Mouse (Mus musculus) erythroblast, embryonic 14.5 days (primary cell): ENCODE results near the gene Il27. TPM values are rescaled to one million over a fixed set of nuclear protein-coding genes. Genes with fewer than 3 reads are reported as not detected.

Experiments used
- H3K27me3 ChIP-seq: 2 replicates; pipeline ENCODE4 v1.6.1; 2012; ENCODE audit warnings: inconsistent platforms; ENCODE audit not compliant: control insufficient read depth
- H3K36me3 ChIP-seq: 2 replicates; pipeline ENCODE4 v1.6.1; 2012; ENCODE audit warnings: mild to moderate bottlenecking, inconsistent platforms; ENCODE audit not compliant: control insufficient read depth
- H3K4me1 ChIP-seq: 2 replicates; pipeline ENCODE4 v1.6.1; 2012; ENCODE audit warnings: inconsistent platforms; ENCODE audit not compliant: control insufficient read depth
- H3K4me3 ChIP-seq: replicated peaks from 2 replicates; pipeline ENCODE3; 2012; ENCODE audit warnings: moderate library complexity, mild to moderate bottlenecking, inconsistent platforms
- H3K9me3 ChIP-seq: 2 replicates; pipeline ENCODE4 v1.6.1; 2012; ENCODE audit warnings: low read length, inconsistent platforms, mixed read lengths; ENCODE audit not compliant: control insufficient read depth
- GATA1 ChIP-seq: IDR thresholded peaks from 2 replicates; pipeline ENCODE4 v1.6.1; 2012; ENCODE audit warnings: low read length, inconsistent platforms, mixed read lengths
- TAL1 ChIP-seq: IDR thresholded peaks from 3 replicates; pipeline ENCODE4 v1.6.1; 2012; ENCODE audit warnings: low read length, inconsistent platforms, mixed read lengths
- polyA plus RNA-seq: library from polyadenylated mRNA; stranded (reverse); fragments of >175 nt; gene quantifications from 2 replicates; pipeline ENCODE4 v1.2.3, GENCODE M21; 2012

Gene Il27
- polyA plus RNA-seq, 1 experiment, result not detected

DNA sequence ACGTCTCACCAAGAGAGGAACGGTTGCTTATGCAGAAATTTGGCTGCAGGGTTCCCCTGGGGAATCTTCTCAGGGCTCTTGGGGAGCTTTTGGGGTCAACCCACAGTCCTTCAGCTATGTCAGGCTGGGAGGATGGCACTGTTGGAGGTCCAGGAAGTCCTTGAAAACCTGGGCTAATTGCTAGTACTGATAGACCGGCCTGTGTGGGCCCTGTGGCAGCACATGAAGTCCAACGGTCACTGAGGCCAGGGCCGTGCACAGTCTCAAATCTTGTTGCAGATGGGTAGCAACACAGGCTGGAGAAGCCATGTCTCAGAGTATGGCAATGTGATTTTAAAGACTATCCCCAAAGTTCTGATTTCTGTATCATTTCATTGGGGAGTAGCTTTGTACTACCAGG lies 13.1 kb upstream of the Il27 start:
- no peak overlapping the region for H3K4me3 ChIP-seq
- H3K27me3 ChIP-seq, result no peaks in the 10 kb centered on the region
- no peaks in the 10 kb centered on the region for H3K36me3 ChIP-seq
- TF ChIP-seq GATA1 (no peak), TAL1 (no peak)
- no peaks in the 10 kb centered on the region for H3K9me3 ChIP-seq
- H3K4me1 ChIP-seq, result peaks cover 2% of the 10 kb centered on the region; the same call in 1 of the 2 replicates

DNA sequence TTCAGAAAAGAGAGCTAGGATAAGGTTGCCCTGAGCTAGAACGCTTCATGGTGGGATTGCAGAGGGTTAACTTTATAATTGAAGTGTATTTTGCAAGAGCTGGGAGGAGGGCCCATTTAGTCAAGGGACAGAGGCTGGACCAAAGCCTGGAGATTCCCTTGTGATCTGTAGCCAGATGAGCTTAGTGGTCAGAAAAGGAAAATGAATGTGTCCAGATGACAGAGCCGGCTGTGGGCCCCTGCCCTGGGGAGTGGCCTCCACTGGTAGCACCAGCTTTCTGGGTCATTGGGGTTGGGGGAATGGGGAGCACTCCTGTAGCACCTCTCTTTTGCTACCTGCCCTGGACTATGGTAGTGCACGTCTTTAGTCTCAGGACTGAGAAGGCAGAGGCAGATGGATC lies 12.3 kb upstream of the Il27 start:
- Histone ChIP-seq H3K4me1 (peaks cover 2% of the 10 kb centered on the region; the same call in 1 of the 2 replicates), H3K27me3 (no peaks in the 10 kb centered on the region), H3K36me3 (no peaks in the 10 kb centered on the region), H3K9me3 (no peaks in the 10 kb centered on the region), H3K4me3 (no peak overlapping the region)
- TF ChIP-seq TAL1, result no peak
- no peak for TF ChIP-seq GATA1

DNA sequence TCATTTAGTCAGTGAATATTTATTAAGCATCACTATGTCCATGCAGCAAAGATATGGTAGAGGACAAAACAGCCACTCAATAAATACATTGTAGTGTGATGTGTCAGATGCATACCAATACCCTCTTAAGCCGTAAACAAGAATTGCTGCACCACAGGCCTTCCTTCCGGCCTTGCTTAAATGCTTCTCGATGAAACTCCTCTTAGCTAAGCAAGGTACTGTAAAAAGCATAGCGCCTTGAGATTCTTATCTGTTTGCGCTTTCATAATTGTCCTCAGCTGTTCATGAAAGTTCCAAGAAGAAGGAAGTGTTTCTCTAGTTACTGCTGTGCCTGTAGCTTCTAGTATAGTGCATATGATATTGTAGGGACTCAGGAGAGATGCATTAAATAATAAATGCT lies 11.9 kb upstream of the Il27 start:
- Histone ChIP-seq H3K9me3 (no peaks in the 10 kb centered on the region), H3K4me3 (no peak overlapping the region), H3K4me1 (peaks cover 2% of the 10 kb centered on the region; the same call in 1 of the 2 replicates), H3K27me3 (no peaks in the 10 kb centered on the region), H3K36me3 (no peaks in the 10 kb centered on the region)
- TF ChIP-seq GATA1 (no peak), TAL1 (no peak)

DNA sequence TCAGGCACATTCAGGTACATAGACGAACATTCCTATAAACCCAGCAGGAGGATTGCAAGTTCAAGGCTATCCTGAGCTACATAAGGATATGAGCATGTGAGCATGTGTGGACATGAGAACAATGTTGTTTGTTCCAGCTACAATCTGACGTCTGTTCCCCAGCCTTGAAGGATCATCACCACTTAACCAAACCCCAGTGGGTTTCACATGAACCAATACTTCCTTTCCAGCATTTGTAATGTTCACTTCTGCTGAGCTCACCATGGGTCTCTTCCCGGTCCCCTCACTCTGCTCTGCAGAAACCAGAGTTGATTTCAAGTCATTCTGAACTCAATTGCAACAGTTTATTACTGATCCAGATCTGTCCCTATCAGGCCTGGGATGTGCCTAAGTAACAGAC lies 7.9 kb upstream of the Il27 start:
- Histone ChIP-seq H3K9me3 (no peaks in the 10 kb centered on the region), H3K4me1 (no peaks in the 10 kb centered on the region), H3K36me3 (no peaks in the 10 kb centered on the region), H3K4me3 (no peak overlapping the region), H3K27me3 (no peaks in the 10 kb centered on the region)
- TF ChIP-seq GATA1, result no peak
- no peak for TF ChIP-seq TAL1

DNA sequence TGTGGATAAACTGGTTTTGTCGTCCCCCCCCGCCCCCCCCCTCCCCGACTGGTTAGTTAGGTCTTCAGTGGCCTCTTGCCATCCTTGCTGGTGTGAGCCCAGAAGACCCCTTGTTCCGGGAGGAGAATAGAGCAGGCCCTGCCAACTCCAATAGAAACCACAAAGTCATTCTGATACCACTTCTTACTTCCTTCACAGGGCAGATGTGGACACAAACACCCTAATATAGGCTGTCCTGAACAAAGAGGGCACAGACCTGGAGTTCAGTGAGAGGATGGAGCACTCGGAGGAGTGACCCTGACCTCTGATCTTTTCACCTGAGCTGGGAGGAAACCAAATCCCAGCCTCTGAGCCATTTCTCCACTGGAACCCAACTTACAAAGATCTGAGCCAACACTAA lies 7.2 kb upstream of the Il27 start:
- H3K9me3 ChIP-seq, result no peaks in the 10 kb centered on the region
- no peak for TF ChIP-seq TAL1
- no peak for TF ChIP-seq GATA1
- H3K4me3 ChIP-seq, result no peak overlapping the region
- H3K36me3 ChIP-seq, result no peaks in the 10 kb centered on the region
- H3K4me1 ChIP-seq, result no peaks in the 10 kb centered on the region
- no peaks in the 10 kb centered on the region for H3K27me3 ChIP-seq

DNA sequence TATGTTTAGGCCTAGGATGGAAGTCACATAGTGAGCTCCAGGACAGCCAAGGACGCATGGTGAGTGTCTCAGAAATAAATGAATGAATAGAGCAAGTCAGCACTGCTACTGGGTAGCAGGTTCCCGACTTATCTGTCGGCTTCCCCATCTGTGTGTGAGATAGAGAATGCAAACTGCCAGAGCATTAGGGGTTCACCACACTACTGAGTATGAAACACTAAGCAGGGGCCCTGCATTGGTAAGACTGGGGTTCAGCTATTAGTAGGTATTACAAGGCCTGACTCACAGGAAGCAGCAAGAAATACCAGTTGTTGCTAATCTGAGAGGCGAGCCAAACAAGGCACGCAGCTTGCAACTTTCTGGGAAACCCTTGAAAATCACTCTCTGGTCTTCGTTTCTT lies 4.2 kb upstream of the Il27 start:
- H3K4me1 ChIP-seq, result no peaks in the 10 kb centered on the region
- H3K4me3 ChIP-seq, result no peak overlapping the region
- TF ChIP-seq GATA1 (no peak), TAL1 (no peak)
- no peaks in the 10 kb centered on the region for H3K9me3 ChIP-seq
- no peaks in the 10 kb centered on the region for H3K27me3 ChIP-seq
- no peaks in the 10 kb centered on the region for H3K36me3 ChIP-seq

DNA sequence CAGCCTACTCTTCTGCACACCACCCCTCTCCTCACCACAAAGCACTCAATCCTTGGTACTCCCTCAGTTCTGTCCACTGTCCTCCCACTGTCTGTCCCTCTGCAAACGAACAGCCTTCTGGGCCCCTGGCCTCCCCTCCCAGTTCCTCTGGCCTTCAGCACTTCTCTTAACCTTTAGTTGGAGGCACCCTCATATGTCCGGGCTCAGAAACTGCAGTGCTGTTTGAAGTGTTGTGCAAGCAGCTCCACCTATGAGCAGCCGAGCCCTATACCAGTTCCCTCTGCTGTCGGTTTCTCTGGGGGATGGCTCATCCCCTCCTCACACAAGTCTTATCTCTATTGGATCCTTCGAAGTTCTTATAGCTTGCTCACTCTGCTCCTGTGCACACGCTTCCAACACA lies 1.7 kb upstream of the Il27 start:
- Histone ChIP-seq H3K4me1 (no peaks in the 10 kb centered on the region), H3K36me3 (no peaks in the 10 kb centered on the region), H3K9me3 (no peaks in the 10 kb centered on the region), H3K4me3 (no peak overlapping the region), H3K27me3 (no peaks in the 10 kb centered on the region)
- TF ChIP-seq TAL1 (no peak), GATA1 (no peak)

DNA sequence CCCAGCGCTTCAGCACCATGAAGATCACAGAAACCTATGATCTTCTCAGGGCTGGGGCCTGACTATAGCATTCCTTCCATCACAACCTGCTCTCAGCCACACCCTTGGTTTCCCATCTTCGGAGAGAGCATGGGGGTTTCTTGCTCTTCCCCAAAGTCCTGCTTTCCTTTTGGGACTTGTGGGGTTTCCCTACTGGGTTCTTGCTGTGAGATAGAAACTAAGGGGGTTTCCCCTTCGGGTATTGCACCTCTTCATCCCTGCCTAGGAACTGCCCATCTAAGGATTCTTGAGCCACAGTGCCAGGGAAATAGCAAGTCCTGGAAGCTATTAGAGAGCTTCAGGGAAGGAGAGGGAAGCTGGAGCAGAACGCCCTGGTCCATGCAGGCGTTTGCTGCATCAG lies 1.1 kb upstream of the Il27 start:
- Histone ChIP-seq H3K4me1 (no peaks in the 10 kb centered on the region), H3K36me3 (no peaks in the 10 kb centered on the region), H3K4me3 (no peak overlapping the region), H3K9me3 (no peaks in the 10 kb centered on the region), H3K27me3 (no peaks in the 10 kb centered on the region)
- TF ChIP-seq GATA1 (no peak), TAL1 (no peak)

DNA sequence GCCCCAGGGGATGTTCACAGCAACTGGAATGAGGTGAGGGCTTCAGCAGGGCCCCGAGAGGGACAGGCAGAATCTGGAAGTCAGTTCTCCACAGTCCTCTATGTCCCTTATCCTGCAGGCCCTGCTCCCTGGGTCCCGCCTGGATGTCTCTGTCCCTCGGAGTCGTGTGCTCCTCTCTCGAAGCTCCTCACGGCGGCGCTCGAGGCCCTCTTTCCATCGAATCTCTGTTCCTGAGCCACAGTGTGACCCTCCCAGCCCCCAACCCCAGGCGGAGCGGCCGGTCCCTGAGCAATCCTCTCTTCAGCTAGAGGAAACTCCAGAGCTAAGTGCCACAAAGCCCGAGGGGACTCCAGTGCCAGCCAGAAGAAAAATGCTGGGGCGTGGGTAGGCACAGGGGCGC lies 7.0 kb downstream of the Il27 start:
- Histone ChIP-seq H3K9me3 (no peaks in the 10 kb centered on the region), H3K36me3 (no peaks in the 10 kb centered on the region), H3K27me3 (peaks cover 31% of the 10 kb centered on the region), H3K4me3 (no peak overlapping the region), H3K4me1 (peaks cover 10% of the 10 kb centered on the region)
- TF ChIP-seq TAL1 (no peak), GATA1 (no peak)

DNA sequence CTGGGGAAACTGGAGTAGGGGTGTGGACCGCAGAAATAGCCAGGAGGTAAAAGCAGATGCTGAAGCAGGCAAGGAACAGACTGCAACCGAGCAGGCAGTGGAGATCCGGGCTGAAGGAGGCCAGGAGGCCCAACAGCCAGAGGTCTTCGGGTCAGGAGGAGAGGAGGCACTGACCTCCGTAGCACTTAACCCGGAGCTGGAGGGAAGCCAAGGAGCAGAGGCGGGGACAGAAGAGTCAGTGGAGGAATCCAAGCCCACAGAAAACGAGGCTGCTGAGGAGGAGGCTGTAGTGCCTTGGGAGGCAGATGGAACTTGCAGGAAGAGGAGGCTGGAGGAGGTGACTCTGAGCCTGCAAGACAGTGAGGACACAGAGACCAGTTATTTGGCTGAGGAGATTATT lies 7.9 kb downstream of the Il27 start:
- Histone ChIP-seq H3K4me1 (peaks cover 17% of the 10 kb centered on the region), H3K36me3 (no peaks in the 10 kb centered on the region), H3K27me3 (peaks cover 31% of the 10 kb centered on the region), H3K9me3 (no peaks in the 10 kb centered on the region), H3K4me3 (no peak overlapping the region)
- TF ChIP-seq TAL1 (no peak), GATA1 (no peak)
